Mouse (Mus musculus): Measurements from ENCODE around the gene Dtx2.

GRCm38 (mm10) chr5:136002751-136003151 lies 8.2 kb downstream of the Dtx2 start:
- no peak for TF ChIP-seq CTCF (IDR thresholded peaks at IDR 0.05; ENCODE audit: control insufficient read depth, insufficient read depth, insufficient read length)
- TF ChIP-seq MAX (IDR thresholded peaks at IDR 0.05) = no peak
